Mouse (Mus musculus) megakaryocyte, embryonic 14.5 days (primary cell): Measurements from ENCODE around the gene Tm6sf1.

ENCODE experiments used
- FLI1 ChIP-seq: IDR thresholded peaks from 2 replicates; pipeline ENCODE4 v1.6.1; 2012; ENCODE audit warnings: low read length, inconsistent platforms, mixed read lengths
- GATA1 ChIP-seq: IDR thresholded peaks from 3 replicates; pipeline ENCODE4 v1.6.1; 2012; ENCODE audit warnings: mixed read lengths, low read length, inconsistent platforms, borderline replicate concordance

DNA sequence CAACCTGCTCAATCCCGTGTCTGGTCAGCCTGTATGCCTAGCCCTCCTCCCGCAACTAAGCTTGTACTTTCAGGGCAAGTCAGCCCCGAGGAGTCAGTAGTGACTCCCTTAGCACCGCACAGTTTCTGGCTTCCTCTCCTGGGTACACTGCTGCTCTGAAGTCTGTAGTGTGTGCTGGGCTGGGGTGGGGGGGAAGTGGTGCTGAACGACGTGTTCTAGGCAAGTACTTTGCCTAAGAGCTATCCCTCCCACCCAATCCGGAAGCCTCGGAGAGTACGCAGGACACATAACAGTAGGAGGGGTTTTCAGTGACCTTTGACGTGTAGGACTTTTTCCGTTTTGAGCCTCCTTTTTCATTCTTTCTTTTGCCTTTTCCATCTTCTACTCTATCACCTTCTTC, 40.6 kb downstream of the Tm6sf1 start:
- TF ChIP-seq GATA1 = no peak
- TF ChIP-seq FLI1 = no peak
